Mouse (Mus musculus): ENCODE results near the gene Plcxd1. TPM values are rescaled to one million over a fixed set of nuclear protein-coding genes. Genes with fewer than 3 reads are reported as not detected.
A peak's percentile ranks its signal among the peaks of the same experiment; 100 is the strongest.

Plcxd1 gene
- total and polyA plus RNA-seq, 3 experiments = 0.64 TPM; not detected in 2

DNA sequence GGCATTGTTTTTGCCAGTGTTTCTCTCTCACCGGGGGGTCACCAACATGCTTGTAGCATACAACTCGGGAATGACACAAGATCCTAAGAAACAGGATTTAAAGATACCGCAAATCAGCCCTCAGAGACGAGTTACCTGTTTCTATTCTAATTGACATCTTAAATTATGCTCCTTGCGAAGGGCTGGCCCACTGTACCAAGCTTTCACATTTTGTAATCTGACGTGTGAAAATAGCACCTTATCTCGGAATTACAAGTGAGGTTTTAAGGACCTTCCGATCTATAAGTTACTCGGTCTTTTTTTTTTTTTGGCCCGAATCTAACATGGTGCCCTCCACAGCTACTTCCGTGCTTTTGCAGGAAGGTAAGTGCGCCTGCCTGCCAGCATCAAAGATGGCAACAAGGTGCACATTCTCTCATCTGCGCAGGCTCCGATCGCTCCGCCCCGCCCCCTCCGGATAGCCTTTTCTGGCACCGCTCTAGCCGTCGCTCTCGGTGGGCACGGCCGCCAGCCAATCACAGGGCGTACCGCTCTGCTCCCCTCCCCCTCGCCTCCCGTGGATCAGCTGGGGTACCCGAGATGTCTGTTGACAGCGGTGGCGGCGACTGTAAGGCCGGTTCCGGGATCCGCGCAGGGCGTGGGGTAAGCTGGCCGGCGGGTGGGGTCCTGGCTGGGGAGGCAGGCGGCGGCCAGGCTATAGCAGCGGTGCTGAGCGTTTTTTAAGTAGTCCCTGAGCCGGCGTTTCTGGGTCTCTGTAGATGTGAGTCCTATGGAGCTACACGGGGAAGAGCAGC, 35.7 kb downstream of the Plcxd1 start, which contains the start of gene Chfr:
Gene Chfr (plus strand): TSS at position 550 of the 794 bp plus-strand sequence.
- Histone ChIP-seq H3K79me2 (replicated peaks; ENCODE audit: control insufficient read depth, insufficient read depth, low read length) (peaks cover 4% of the 10 kb centered on the region), H3K4me3 (peak within 1 kb of the TSS; percentile 84), H3K36me3 (ENCODE audit: control insufficient read depth, insufficient read depth, low read length) (no peaks in the 10 kb centered on the region; the same call in 1 of the 2 replicates), H3K27me3 (ENCODE audit: control insufficient read depth, insufficient read depth, low read length) (no peaks in the 10 kb centered on the region), H3K9ac (ENCODE audit: low read depth, low read length) (peak within 1 kb of the TSS; percentile 71), H3K4me1 (ENCODE audit: control insufficient read depth, insufficient read depth, low read length) (no peaks in the 10 kb centered on the region; the same call in 1 of the 2 replicates), H3K27ac (peak within 1 kb of the TSS; percentile 92)
- peak; percentile 98 to 99 for DNase-seq
- intact Hi-C loops (cut with DNase I) = loop anchor here (1.0 to 10.0 kb wide), 5 partner anchors 28 to 581 kb away; partner anchors contain the start of genes Crlf2, Golga3 and Zfp932
- whole genome bisulfite sequencing = 3% methylated on average over 46 of the region's 46 CpGs
- TF ChIP-seq EP300 (IDR thresholded peaks at IDR 0.05; ENCODE audit: insufficient read depth, low read depth, low read length) (no peak), POLR2A (IDR thresholded peaks at IDR 0.05; ENCODE audit: insufficient read depth, low read depth, low read length) (peak; percentile 73), CTCF (IDR thresholded peaks at IDR 0.05) (peak; percentile 28)

DNA sequence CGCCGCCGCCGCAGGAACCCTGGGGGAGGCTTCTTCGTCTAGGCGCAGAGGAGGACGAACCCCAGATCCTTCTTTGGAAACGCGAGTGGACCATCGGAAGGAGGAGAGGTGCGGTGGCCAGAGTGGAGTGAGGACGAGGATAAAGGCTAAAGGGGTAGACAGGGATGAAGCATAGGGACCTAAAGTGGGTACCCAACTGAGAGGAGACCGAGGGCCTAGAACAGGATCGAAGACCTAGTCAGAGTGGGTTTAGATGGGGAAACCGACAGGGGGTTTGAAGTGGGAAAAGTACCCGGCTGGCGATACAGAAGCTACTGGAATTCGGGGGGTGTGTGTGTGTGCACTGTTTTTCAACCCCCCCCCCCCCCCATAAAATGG, 36.3 kb downstream of the Plcxd1 start:
- intact Hi-C loops (cut with DNase I) = loop anchor here (10.0 kb wide), 3 partner anchors 81 to 581 kb away; partner anchors contain the start of genes Crlf2 and Zfp932
- Histone ChIP-seq H3K27me3 (ENCODE audit: control insufficient read depth, insufficient read depth, low read length) (no peaks in the 10 kb centered on the region), H3K27ac (peak overlapping the region; percentile 92), H3K4me1 (ENCODE audit: control insufficient read depth, insufficient read depth, low read length) (no peaks in the 10 kb centered on the region; the same call in 1 of the 2 replicates), H3K9ac (ENCODE audit: low read depth, low read length) (peak overlapping the region; percentile 71), H3K4me3 (peak overlapping the region; percentile 84), H3K36me3 (ENCODE audit: control insufficient read depth, insufficient read depth, low read length) (no peaks in the 10 kb centered on the region; the same call in 1 of the 2 replicates), H3K79me2 (replicated peaks; ENCODE audit: control insufficient read depth, insufficient read depth, low read length) (peaks cover 4% of the 10 kb centered on the region)
- no peak for DNase-seq
- TF ChIP-seq CTCF (IDR thresholded peaks at IDR 0.05) = no peak
- 2% methylated on average over 18 of the region's 18 CpGs for WGBS

DNA sequence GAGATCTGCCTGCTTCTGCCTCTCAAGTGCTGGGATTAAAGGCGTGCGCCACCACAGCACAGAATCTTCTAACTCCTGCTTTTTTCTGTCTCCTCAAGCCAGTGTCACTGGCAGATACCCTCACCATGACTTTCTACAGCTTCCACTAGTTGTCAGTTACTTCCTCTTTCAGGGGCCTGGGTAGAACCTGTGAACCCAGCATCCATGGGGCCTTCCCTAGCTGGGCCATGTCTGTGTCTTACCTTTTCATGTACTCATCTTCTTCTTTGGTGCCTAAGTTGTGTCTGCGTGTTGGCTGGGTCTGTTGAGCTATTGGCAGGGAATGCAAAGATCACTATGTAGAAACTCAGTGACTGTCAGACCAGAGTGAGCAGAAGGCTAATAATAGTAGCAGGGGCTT, 38.0 kb downstream of the Plcxd1 start:
- 88% methylated on average over 3 of the region's 3 CpGs for WGBS
- no peaks in the 10 kb centered on the region; the same call in 1 of the 2 replicates for H3K4me1 ChIP-seq (ENCODE audit: control insufficient read depth, insufficient read depth, low read length)
- intact Hi-C loops (cut with DNase I) = loop anchor here (10.0 kb wide), 3 partner anchors 83 to 583 kb away; partner anchors contain the start of genes Crlf2 and Zfp932
- no peak overlapping the region for H3K9ac ChIP-seq (ENCODE audit: low read depth, low read length)
- H3K79me2 ChIP-seq (replicated peaks; ENCODE audit: control insufficient read depth, insufficient read depth, low read length) = peaks cover 4% of the 10 kb centered on the region
- H3K27ac ChIP-seq = no peak overlapping the region
- no peaks in the 10 kb centered on the region for H3K27me3 ChIP-seq (ENCODE audit: control insufficient read depth, insufficient read depth, low read length)
- no peak for TF ChIP-seq POLR2A (IDR thresholded peaks at IDR 0.05; ENCODE audit: insufficient read depth, low read depth, low read length)
- no peak for TF ChIP-seq CTCF (IDR thresholded peaks at IDR 0.05)
- no peak for TF ChIP-seq EP300 (IDR thresholded peaks at IDR 0.05; ENCODE audit: insufficient read depth, low read depth, low read length)
- DNase-seq = no peak
- H3K36me3 ChIP-seq (ENCODE audit: control insufficient read depth, insufficient read depth, low read length) = no peaks in the 10 kb centered on the region; the same call in 1 of the 2 replicates
- H3K4me3 ChIP-seq = no peak overlapping the region

DNA sequence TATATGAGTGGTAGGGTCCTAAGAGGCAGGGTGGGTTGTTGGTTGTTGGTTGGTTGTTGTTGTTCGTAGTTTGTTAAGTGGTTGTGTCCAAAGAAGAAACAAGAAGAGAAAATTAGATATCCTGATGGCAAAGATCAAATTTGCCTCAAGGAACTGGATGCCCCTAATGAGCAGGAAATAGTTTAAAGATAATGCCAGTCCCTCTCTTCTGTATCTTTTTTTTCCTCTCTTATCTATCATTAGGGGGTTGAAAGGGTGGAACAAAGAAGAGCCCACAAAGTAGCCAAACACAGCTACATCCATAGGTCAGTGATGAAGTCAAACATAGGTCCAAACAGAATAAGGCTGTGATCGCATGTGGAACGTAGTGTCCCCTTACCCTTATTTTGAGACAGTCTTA, 39.6 kb downstream of the Plcxd1 start:
- no peak overlapping the region for H3K9ac ChIP-seq (ENCODE audit: low read depth, low read length)
- H3K79me2 ChIP-seq (replicated peaks; ENCODE audit: control insufficient read depth, insufficient read depth, low read length) = peaks cover 4% of the 10 kb centered on the region
- TF ChIP-seq POLR2A (IDR thresholded peaks at IDR 0.05; ENCODE audit: insufficient read depth, low read depth, low read length) = no peak
- TF ChIP-seq CTCF (IDR thresholded peaks at IDR 0.05) = no peak
- no peak for TF ChIP-seq EP300 (IDR thresholded peaks at IDR 0.05; ENCODE audit: insufficient read depth, low read depth, low read length)
- H3K27me3 ChIP-seq (ENCODE audit: control insufficient read depth, insufficient read depth, low read length) = no peaks in the 10 kb centered on the region
- no peak for DNase-seq
- no peaks in the 10 kb centered on the region; the same call in 1 of the 2 replicates for H3K36me3 ChIP-seq (ENCODE audit: control insufficient read depth, insufficient read depth, low read length)
- 96% methylated on average over 3 of the region's 3 CpGs for WGBS
- no peak overlapping the region for H3K4me3 ChIP-seq
- intact Hi-C loops (cut with DNase I) = loop anchor here (10.0 kb wide), 3 partner anchors 85 to 585 kb away; partner anchors contain the start of genes Crlf2 and Zfp932
- no peak overlapping the region for H3K27ac ChIP-seq
- H3K4me1 ChIP-seq (ENCODE audit: control insufficient read depth, insufficient read depth, low read length) = no peaks in the 10 kb centered on the region; the same call in 1 of the 2 replicates

DNA sequence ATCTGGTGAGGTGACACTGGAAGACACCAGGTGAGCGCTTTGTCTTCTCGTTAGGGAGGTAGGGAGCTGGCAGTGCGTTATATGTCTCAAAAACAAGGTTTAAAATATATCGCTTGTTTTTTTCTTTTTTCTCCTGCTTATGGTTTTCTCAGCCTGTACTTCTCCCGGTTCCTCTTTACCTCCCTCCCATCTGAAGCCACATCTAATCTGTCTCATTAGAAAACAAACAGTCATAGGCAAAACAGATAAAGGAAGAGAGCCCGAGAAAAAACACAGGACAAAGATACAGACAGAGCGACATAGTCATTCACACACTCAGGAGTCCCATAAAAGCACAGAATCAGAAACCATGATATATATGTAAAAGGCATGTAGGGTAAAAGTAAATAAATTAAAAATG, 40.7 kb downstream of the Plcxd1 start:
- Histone ChIP-seq H3K27me3 (ENCODE audit: control insufficient read depth, insufficient read depth, low read length) (no peaks in the 10 kb centered on the region), H3K79me2 (replicated peaks; ENCODE audit: control insufficient read depth, insufficient read depth, low read length) (peaks cover 4% of the 10 kb centered on the region), H3K4me3 (no peak overlapping the region), H3K36me3 (ENCODE audit: control insufficient read depth, insufficient read depth, low read length) (no peaks in the 10 kb centered on the region; the same call in 1 of the 2 replicates), H3K9ac (ENCODE audit: low read depth, low read length) (no peak overlapping the region), H3K4me1 (ENCODE audit: control insufficient read depth, insufficient read depth, low read length) (no peaks in the 10 kb centered on the region; the same call in 1 of the 2 replicates), H3K27ac (no peak overlapping the region)
- TF ChIP-seq EP300 (IDR thresholded peaks at IDR 0.05; ENCODE audit: insufficient read depth, low read depth, low read length) = no peak
- no peak for TF ChIP-seq CTCF (IDR thresholded peaks at IDR 0.05)
- TF ChIP-seq POLR2A (IDR thresholded peaks at IDR 0.05; ENCODE audit: insufficient read depth, low read depth, low read length) = no peak
- WGBS = 84% methylated on average over 7 of the region's 7 CpGs
- intact Hi-C loops (cut with DNase I) = no loop called here
- no peak for DNase-seq

DNA sequence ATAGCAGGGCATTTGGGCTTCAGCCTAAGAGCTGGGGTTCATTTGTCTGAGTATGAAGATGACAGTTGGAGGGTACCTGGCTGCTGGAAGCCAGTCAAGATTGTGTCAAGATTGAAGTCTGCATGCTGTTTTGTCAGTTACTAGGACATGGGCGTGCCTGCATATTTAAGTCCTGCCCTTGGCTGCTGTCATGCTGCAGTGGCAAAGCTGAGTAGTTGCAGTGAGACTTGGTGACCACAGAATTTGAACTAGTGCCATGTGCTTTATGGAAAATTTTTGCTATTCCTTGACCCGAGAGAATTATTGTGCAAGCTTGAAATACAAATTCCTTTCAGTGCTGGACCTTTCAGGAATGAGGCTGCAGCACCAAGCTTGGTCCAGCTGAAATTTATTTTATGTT, 42.5 kb downstream of the Plcxd1 start:
- no peak overlapping the region for H3K4me3 ChIP-seq
- intact Hi-C loops (cut with DNase I) = no loop called here
- no peaks in the 10 kb centered on the region for H3K4me1 ChIP-seq (ENCODE audit: control insufficient read depth, insufficient read depth, low read length)
- DNase-seq = peak in 1 of 2 experiments; percentile 22
- H3K36me3 ChIP-seq (ENCODE audit: control insufficient read depth, insufficient read depth, low read length) = no peaks in the 10 kb centered on the region; the same call in 1 of the 2 replicates
- no peaks in the 10 kb centered on the region for H3K27me3 ChIP-seq (ENCODE audit: control insufficient read depth, insufficient read depth, low read length)
- no peak overlapping the region for H3K9ac ChIP-seq (ENCODE audit: low read depth, low read length)
- peaks cover 2% of the 10 kb centered on the region for H3K79me2 ChIP-seq (replicated peaks; ENCODE audit: control insufficient read depth, insufficient read depth, low read length)
- TF ChIP-seq EP300 (IDR thresholded peaks at IDR 0.05; ENCODE audit: insufficient read depth, low read depth, low read length) (no peak), POLR2A (IDR thresholded peaks at IDR 0.05; ENCODE audit: insufficient read depth, low read depth, low read length) (no peak), CTCF (IDR thresholded peaks at IDR 0.05) (no peak)
- 72% methylated on average over 2 of the region's 2 CpGs for WGBS
- H3K27ac ChIP-seq = no peak overlapping the region

All from heart, adult 2 months (tissue).